Mouse (Mus musculus) C2C12 (cell line): ENCODE data around the gene Patj. TPM values are rescaled to one million over a fixed set of nuclear protein-coding genes. Genes with fewer than 3 reads are reported as not detected.

Source experiments
- H3K27me3 ChIP-seq: one replicate; pipeline ENCODE4 v1.6.1; 2011; ENCODE audit not compliant: control insufficient read depth, insufficient read depth, insufficient read length
- H3K36me3 ChIP-seq: one replicate; pipeline ENCODE4 v1.6.1; 2011; ENCODE audit not compliant: control insufficient read depth, insufficient read depth
- H3K4me3 ChIP-seq: one replicate; pipeline ENCODE4 v1.5.1; 2011; ENCODE audit warnings: mild to moderate bottlenecking, control low read depth; ENCODE audit not compliant: poor library complexity, insufficient read depth, severe bottlenecking
- H3K79me2 ChIP-seq: one replicate; pipeline ENCODE4 v1.6.1; 2011; ENCODE audit not compliant: control insufficient read depth, insufficient read depth
- H3K79me3 ChIP-seq: one replicate; pipeline ENCODE4 v1.6.1; 2011; ENCODE audit warnings: low read depth, control low read depth
- H3ac ChIP-seq: one replicate; pipeline ENCODE3; 2011; ENCODE audit warnings: low read depth; ENCODE audit not compliant: control insufficient read depth, insufficient read length
- CEBPB ChIP-seq: IDR thresholded peaks from one replicate; pipeline ENCODE4 v1.6.1; 2011; ENCODE audit warnings: low read depth, mild to moderate bottlenecking, control low read depth, moderate library complexity
- CTCF ChIP-seq: IDR thresholded peaks from one replicate; pipeline ENCODE4 v1.5.1; 2011; ENCODE audit not compliant: control insufficient read depth, insufficient read depth, insufficient read length
- FOSL1 ChIP-seq: IDR thresholded peaks from one replicate; pipeline ENCODE4 v1.8.0; 2011; ENCODE audit warnings: mild to moderate bottlenecking, low read length; ENCODE audit not compliant: poor library complexity, insufficient read depth, severe bottlenecking
- MAX ChIP-seq: IDR thresholded peaks from one replicate; pipeline ENCODE4 v1.6.1; 2011; ENCODE audit warnings: mild to moderate bottlenecking, control low read depth
- MYOD1 ChIP-seq: IDR thresholded peaks from one replicate; pipeline ENCODE4 v1.6.1; 2011; ENCODE audit warnings: low read depth; ENCODE audit not compliant: control insufficient read depth, insufficient read length
- MYOG ChIP-seq: IDR thresholded peaks from one replicate; pipeline ENCODE4 v1.6.1; 2011; ENCODE audit not compliant: control insufficient read depth, insufficient read length; ENCODE audit errors: extremely low read depth
- USF1 ChIP-seq: IDR thresholded peaks from one replicate; pipeline ENCODE4 v1.6.1; 2011; ENCODE audit warnings: low read depth, mild to moderate bottlenecking, control low read depth, moderate library complexity
- long read RNA-seq, 2 experiments: library from polyadenylated mRNA; unstranded; transcript quantifications; one replicate each; pipeline ENCODE4 v2.0.0; 2019 to 2020
- polyA plus RNA-seq: library from polyadenylated mRNA; unstranded; fragments of >200 nt; fragmentation: generic; extraction: Trizol; gene quantifications from one replicate; pipeline ENCODE4 v1.2.1, GENCODE M21; 2012; ENCODE audit warnings: missing spikeins

Patj gene
- 3.3 TPM for polyA plus RNA-seq
- long read RNA-seq, experiment 1, partial matches to known transcripts: 0 of 1 reads
- long read RNA-seq, experiment 1, other reads (novel, unspliced or antisense): 1 of 1 reads
- long read RNA-seq, experiment 2, full-length matches to known transcripts: 1 of 18 reads
- long read RNA-seq, experiment 2, partial matches to known transcripts: 8 of 18 reads
- long read RNA-seq, experiment 2, other reads (novel, unspliced or antisense): 9 of 18 reads

DNA sequence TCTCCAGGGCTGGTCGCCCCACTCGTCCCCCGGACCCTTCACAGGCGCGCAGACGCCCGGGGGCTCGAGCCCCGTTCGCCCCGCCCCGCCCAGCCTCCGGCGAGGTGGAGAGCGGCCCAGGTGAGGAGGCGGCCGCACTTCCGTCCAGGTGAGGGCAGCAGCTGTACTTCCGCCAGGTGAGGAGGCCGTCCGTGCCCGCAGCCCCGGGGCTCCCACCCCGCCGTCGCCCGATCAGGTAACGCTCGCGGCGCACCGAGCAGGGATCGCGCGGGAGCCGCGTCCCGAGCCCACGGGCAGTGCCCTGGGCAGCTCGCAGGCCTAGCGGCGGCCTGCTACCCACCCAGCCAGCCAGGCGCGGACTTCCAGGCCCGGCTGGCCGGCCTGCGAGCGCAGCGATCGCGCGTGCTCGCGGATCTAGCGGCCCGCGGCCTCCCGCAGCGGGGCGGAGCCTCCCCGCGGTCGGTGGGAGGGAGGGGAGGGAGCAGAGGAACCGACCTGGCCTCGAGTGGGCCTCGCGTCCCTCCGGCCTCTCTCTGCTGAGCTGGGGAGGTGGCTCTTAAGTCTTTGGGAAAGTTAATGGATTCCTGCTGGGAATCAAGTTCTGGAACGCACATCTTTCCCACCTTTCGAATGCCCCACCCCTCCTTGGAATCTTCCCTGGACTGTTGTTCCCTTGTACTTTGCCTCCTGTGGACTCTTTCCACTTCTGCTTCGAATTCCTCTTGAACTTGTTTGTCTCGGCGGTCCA is at the start of gene Patj:
Gene Patj, plus strand, starts transcription at position 96 of the 748 bp plus-strand sequence.
- Histone ChIP-seq H3ac (peak within 1 kb of the TSS; percentile 75), H3K79me3 (no peaks in the 10 kb centered on the region), H3K4me3 (peak within 1 kb of the TSS; percentile 25), H3K27me3 (no peaks in the 10 kb centered on the region), H3K79me2 (no peaks in the 10 kb centered on the region), H3K36me3 (no peaks in the 10 kb centered on the region)
- TF ChIP-seq MYOD1: no peak
- no peak for TF ChIP-seq USF1
- no peak for TF ChIP-seq MAX
- TF ChIP-seq CTCF: no peak
- no peak for TF ChIP-seq MYOG
- no peak for TF ChIP-seq CEBPB
- no peak for TF ChIP-seq FOSL1

DNA sequence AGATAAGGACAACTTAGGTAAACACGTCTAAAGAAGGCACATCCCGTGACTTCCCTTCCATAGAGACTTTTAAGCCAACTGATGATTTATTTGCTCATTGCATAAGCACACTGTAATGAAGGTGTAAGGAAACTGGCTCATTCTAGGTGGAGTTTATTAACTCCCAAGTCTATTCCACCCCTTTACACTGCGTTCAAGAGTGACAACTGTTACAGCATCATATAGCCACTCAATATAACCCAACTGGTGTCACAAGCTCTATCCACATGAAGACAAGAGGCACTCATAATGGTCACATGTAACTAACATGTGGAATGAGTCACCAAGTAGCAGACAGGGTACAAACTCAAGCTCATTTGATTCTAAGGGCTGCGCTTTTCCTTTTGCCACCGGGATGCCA is 47.0 kb upstream of the Patj start:
- no peaks in the 10 kb centered on the region for H3K36me3 ChIP-seq
- TF ChIP-seq MYOG: no peak
- no peak for TF ChIP-seq CEBPB
- TF ChIP-seq USF1: no peak
- no peak for TF ChIP-seq MYOD1
- no peak for TF ChIP-seq MAX
- no peak for TF ChIP-seq FOSL1
- no peak for TF ChIP-seq CTCF
- H3K4me3 ChIP-seq: no peak overlapping the region
- no peak overlapping the region for H3ac ChIP-seq
- H3K79me2 ChIP-seq: no peaks in the 10 kb centered on the region
- no peaks in the 10 kb centered on the region for H3K79me3 ChIP-seq
- H3K27me3 ChIP-seq: no peaks in the 10 kb centered on the region

DNA sequence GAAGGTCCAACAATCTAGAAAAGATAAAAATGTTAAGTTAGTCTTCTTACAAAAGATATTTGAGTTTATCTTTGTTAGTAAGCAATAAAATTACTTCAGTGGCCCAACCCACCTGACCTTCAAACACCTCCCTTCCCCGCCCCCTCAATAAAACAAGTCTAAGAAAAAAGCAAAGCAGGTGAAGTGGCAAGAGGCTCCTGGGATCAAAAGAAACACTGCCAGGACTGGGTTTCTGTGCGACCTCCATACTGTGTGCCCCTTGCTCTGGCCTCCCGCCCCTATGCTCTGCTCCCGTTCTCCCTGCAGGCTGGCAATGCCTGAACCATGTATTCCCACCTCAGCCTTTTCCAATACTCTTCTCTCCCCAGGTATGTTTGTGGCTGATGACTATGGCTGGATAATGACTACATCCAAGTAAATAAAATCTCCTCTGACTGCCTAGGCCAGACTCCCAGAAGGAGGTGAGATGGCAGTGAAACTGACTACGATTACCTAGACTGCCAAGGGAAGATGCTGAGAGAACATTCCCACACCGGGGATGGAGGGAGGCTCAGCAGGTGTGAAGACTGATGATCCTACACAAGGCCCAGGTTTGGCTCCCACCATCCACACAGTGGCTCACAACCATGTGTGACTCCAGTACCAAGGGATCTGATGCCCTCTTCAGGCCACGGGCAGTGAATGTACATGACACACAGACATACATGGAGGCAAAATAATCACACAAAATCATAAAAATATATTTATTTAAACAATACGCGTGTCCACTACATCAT is 37.4 kb upstream of the Patj start:
- Histone ChIP-seq H3K27me3 (no peaks in the 10 kb centered on the region), H3K36me3 (peaks cover 28% of the 10 kb centered on the region), H3K79me3 (no peaks in the 10 kb centered on the region), H3K79me2 (no peaks in the 10 kb centered on the region), H3ac (no peak overlapping the region), H3K4me3 (no peak overlapping the region)
- TF ChIP-seq MAX (no peak), USF1 (no peak), CTCF (no peak), MYOG (no peak), FOSL1 (no peak), CEBPB (no peak), MYOD1 (no peak)

DNA sequence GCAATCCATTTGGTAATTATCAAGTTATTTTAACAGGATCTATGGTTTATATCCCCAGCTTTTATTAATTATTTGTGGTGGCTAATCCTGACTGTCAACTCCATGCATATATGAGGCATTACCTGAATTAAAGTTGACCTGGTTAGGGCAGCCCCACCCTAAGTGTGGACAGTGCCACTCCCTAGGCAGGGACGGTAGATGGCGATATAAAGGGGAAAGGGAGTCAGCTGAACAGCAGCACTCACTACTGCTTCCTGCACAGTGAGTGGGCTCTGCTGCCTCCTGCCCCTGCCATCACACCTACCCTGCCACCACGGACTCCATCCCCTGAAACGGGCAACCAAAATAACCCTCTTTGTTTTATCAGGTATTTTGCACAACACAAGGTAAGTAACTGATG is 20.2 kb upstream of the Patj start:
- TF ChIP-seq FOSL1: no peak
- TF ChIP-seq CEBPB: no peak
- TF ChIP-seq MYOG: no peak
- TF ChIP-seq CTCF: no peak
- TF ChIP-seq MAX: no peak
- no peak for TF ChIP-seq USF1
- no peak for TF ChIP-seq MYOD1
- Histone ChIP-seq H3K36me3 (peaks cover 32% of the 10 kb centered on the region), H3K79me2 (peaks cover 28% of the 10 kb centered on the region), H3ac (no peak overlapping the region), H3K4me3 (no peak overlapping the region), H3K79me3 (peaks cover 7% of the 10 kb centered on the region), H3K27me3 (no peaks in the 10 kb centered on the region)

DNA sequence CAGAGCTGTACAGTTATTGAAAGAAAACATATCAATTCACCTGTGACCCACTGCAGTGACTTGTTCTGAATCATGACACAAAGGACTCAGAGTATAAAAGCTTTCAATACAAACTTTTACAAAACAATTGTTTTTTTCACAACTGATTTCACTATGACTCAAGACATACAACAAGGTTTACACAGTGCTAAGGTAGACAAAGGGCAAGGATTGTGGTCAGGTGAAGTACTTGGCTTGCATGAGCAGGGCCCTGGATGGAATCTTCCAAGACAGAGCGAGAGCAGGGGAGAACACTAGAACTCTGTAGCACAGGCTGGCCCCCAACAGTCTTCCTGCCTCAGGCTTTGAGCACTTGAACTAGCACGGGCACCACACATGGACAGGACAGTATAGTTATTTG is 18.6 kb upstream of the Patj start:
- Histone ChIP-seq H3K79me2 (peaks cover 34% of the 10 kb centered on the region), H3K79me3 (peaks cover 10% of the 10 kb centered on the region), H3K36me3 (peaks cover 30% of the 10 kb centered on the region), H3K27me3 (no peaks in the 10 kb centered on the region), H3ac (no peak overlapping the region), H3K4me3 (no peak overlapping the region)
- TF ChIP-seq FOSL1: no peak
- TF ChIP-seq MAX: no peak
- TF ChIP-seq MYOD1: no peak
